Mouse (Mus musculus) testis, postnatal 14 days (tissue): ENCODE measurements around the gene Grk6.

Source experiments
- DNase-seq: peaks from one replicate; pipeline ENCODE4 v3.0.0; 2021; ENCODE audit warnings: low spot score

Grk6 gene

GRCm38 (mm10) chr13:55464027-55464884 is 19.4 kb downstream of the Grk6 start, which contains the start of gene Prr7:
TSS of gene Prr7 (plus strand) at chr13:55464267.
- peak; percentile 74 for DNase-seq

DNA sequence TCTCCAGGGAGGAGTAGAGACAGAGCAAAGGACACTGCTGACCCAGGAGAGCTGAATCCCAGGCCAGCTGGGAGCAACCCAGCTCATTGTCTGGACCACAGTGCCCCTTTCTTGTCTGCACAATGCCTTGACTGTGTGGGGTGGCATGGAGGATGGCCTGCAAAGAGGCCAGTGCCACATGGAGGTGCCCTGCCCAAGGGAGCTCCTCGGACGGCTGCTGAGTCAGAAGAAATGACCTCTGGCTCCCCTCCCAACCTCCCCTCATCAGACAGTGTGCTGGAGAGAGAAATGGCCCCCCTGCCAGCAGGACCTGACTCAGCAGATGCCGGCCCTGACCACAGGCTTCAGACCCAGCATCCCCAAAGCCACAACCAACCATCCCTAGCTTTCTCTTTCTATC is 20.3 kb downstream of the Grk6 start:
- no peak for DNase-seq

DNA sequence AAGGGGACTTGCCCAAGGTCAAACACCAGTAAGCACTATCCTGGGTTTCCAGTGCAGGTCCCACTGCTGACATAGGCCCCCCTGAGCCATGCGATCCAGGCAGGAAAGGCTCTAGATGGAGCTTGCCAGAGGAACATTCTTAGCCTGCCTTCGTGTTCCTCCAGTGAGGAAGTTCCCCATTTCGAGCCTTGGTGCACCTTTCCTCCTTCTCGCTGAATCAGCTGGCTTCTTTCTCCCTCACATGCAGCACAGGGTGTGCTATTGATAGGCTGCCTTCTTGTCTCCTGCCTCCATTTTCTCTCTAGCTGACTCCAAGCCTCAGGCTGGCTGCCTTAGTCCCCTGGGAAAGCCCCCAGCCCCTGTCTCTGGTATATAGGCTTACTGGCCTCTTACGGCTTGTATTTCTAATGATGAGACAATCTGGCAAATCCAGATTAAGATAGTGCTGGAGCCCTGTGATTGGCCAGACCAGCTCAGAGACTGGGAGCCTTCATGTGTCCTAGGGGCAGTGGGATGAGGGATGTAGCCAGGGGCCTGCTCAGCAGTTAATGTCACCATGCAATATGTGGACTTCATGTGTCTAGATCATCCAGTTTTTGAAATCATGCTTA is 21.1 kb downstream of the Grk6 start:
- DNase-seq: no peak

GRCm38 (mm10) chr13:55468851-55469560 is 24.1 kb downstream of the Grk6 start:
- no peak for DNase-seq

DNA sequence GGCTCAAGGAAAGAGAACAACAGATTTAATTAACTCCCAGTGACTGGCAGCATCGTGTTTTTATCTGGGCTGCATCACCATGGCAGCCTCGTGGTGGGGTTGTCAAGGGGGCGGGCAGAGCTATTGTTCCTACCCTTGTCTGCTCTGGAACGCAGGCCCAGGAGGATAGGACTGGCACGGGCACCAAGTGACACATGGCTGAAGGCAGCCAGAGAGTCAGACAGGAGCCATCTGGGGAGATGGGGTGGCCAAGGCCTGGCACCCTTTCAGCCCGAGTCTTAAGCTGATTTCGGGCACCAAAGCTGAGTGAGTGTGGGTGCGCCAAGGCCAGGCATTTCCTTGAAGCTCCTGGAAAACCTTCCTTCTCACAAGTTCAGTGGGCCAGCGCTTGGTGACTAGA is 25.5 kb downstream of the Grk6 start:
- DNase-seq: no peak

DNA sequence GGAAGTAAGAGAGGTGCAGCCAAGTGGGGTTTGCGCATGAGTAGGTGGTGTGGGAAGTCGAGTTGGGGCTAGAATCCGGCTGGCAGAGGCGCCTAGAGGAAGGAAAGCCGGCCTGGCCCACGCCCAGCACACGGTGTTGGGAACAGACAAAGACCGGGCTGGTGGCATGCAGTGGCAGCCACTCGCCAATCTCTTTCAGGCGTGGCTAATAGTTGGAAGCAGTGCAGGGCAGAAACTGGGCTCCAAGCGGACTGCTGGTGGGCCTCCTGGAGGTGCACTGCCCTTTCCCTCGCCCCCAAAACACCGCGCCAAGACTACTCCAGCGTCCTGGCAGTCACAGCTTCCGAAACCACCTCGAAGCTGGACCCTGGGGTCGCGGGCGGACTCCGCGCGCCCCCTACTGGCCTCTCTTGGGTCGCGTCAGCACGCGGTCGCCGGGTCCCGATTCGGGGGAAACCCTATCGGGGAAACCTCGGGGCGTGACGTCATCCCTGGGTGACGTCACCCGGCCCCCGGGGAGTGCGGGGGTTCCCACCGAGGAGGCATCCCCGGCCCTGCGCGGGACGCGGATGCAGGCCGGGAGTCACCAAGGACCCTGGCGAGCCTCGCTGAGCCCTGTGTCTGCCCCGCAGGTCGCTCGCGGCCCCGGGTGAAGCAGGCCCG is 26.4 kb downstream of the Grk6 start:
- peak; percentile 74 for DNase-seq

GRCm38 (mm10) chr13:55471819-55472131 is 26.9 kb downstream of the Grk6 start:
- DNase-seq: no peak

DNA sequence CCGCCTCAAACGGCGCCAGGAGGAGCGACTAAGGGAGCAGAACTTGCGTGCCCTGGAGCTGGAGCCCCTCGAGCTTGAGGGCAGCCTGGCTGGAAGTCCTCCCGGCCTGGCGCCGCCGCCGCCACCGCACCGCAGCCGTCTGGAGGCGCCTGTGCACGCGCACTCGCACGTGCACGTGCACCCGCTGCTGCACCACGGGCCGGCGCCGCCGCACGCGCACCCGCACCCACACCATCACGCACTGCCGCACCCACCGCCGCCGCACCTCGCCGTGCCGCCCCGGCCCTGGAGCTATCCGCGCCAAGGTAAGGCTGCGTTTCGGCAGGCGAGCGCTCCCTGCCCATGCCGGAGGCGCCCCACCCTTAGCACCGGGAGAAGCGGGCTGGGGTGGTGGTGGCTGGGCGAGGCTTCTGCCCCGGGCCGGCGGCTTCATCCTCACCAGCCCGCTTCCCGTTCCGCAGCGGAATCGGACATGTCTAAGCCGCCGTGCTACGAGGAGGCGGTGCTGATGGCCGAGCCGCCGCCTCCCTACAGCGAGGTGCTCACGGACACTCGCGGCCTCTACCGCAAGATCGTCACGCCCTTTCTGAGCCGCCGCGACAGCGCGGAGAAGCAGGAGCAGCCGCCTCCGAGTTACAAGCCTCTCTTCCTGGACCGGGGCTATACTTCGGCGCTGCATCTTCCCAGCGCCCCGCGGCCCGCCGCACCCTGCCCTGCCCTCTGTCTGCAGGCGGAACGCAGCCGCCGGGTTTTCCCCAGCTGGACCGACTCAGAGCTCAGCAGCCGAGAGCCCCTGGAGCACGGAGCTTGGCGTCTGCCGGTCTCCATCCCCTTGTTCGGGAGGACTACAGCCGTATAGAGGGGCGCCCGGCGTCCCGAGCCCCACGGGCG is 27.5 kb downstream of the Grk6 start:
- peak; percentile 48 for DNase-seq

DNA sequence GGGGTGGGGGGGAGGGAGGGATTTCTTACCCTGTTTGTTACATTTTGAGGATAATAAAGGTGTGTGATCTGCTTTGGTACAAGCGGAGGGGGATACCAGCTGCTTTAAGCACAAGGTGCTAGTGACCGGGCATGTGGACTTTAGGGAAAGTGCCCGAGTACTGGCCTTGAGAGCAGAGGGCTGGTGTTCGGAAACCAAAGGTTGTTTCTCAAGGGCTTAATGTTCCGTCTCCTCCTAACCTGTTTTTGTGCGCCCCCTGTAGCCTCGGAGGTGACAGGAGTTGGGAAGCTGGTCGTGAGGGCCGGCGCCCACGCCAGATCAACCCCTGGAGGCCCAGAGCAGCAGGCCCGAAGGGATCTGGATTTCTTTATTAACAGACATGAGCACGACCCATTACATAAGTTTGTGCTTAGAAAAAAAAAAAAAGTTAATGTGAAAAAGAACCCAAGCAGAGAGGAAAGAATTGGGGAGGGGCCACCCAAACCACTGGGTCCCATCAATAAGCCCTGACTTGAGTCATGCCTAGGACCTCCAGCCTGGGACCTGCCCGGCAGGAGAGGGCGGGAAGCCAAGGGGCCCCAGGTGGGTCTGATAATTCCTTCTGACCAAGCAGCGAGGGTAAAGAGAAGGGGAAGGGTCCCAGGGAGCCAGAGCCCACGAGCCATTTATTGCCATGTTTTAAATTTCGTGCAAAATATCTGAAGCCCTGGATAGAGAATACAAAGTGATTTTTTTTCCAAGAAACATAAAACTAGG is 28.4 kb downstream of the Grk6 start:
- DNase-seq: no peak

DNA sequence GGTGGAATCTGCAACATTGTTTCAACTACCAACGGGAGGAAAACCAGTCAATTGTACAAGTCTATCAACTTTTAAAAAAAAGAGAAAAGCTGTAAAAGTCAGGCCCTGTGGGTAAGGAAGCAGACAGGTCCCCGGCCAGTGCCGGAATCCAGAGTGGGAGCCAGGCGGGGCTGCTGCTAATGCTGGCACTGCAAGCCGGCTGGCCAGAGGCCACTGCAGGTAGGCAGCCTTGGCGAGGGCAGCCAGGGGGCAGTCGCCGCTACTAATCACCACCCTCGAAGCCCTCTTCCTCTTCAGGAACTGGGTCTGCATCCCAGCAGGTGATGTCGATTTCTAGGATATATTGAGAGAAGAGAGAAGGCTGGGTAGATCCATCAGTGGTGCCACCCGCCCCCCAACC is 29.1 kb downstream of the Grk6 start:
- DNase-seq: peak; percentile 81

GRCm38 (mm10) chr13:55474621-55475069 is 29.8 kb downstream of the Grk6 start:
- DNase-seq: no peak

DNA sequence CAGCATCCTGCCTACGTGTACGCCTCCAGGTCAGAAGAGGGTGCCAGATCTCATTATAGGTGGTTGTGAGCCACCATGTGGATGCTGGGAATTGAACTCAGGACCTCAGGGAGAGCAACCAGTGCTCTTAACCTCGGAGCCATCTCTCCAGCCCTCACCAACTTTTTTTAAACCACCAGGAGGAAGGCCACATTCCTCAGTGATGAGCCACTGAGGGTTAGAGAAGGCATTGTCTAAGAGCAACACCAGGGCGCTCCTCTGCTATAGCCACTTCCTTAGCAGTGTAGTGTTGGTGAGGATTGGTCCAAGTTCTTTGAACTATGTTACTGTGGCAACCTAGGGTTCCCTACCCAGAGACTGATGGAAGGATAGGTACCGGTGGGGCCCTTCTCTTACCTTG is 30.9 kb downstream of the Grk6 start:
- DNase-seq: no peak

DNA sequence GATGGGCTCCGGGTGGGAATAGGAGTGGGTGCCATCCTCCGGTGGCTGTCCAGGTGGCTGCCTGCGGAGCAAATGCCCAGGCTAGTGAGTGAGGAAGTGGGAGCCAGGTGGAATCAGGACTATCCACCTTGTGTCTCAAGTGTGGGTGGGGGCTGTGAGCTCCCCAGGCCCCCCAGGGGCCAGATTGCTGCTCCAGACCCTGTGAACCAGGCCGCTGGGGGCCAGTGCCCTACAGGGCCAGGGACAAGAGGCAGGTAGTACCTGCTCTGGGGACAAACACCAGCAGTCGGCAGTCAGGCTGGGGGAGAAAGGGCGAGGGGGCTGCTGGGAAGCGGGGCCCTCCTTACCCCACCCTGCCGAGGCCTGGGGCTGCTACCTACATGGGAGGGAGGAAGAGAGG is 31.4 kb downstream of the Grk6 start:
- DNase-seq: no peak

- DNase-seq: no peak
Observed at GRCm38 (mm10) chr13:55477492-55477891, 32.6 kb downstream of the Grk6 start.

- DNase-seq: no peak
Observed at GRCm38 (mm10) chr13:55478036-55478435, 33.2 kb downstream of the Grk6 start.

GRCm38 (mm10) chr13:55479008-55479407 is 34.1 kb downstream of the Grk6 start:
- DNase-seq: no peak

DNA sequence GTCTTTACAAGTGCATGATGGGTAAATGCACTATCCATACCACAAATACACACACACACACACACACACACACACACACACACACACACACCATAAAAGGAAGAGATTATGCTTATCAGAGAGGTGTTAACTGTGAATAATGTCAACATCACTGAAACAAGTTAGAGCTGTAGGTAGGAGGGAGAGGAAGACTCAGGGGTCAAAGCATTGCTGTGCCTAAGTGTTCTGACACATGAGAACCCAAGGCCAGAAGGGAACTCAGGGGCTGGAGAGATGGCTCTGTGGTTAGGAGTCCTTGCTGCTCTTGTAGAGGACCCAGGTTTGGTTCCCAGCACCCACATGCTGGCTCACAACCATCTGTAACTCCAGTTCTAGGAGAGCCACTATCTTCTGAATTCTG is 35.1 kb downstream of the Grk6 start:
- DNase-seq: no peak

DNA sequence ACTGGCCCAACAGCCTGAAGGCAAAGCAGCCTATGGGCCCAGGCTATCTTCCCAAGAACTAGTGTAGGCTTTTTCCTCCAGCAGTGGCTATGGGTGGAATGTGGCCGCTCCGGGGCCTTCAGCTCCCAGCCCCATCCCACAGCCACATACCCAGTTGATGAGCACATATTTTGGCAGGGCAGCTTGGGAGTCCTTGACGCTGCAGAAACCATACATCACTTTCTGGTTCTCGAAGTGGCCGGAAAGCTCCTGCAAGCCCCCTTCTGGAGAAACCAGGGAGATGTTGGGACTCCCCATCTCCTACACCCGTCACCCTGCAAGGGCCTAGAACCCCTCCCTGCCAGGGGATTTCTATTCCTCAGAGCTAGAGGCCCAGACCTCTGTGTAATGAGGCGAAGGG is 37.7 kb downstream of the Grk6 start:
- DNase-seq: no peak

DNA sequence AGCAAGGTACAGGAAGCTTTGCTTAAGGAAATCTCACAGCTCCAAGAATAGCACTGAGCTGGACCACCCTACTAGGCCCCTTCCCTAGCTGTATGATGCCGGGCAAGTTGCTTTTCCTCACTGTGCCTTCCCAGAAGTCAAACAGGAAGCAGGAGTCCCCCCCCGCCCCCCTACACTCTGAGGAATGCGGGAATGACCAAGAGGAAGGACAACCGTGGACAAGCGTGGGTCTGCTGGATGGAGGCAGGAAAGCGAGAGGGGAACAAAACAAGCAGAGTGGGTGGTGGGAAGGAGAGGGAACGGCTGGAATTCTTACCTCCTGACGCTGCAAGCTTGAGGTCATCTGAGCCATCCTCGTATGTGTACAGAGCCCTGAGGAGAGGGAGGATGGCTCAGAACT is 38.2 kb downstream of the Grk6 start:
- no peak for DNase-seq

DNA sequence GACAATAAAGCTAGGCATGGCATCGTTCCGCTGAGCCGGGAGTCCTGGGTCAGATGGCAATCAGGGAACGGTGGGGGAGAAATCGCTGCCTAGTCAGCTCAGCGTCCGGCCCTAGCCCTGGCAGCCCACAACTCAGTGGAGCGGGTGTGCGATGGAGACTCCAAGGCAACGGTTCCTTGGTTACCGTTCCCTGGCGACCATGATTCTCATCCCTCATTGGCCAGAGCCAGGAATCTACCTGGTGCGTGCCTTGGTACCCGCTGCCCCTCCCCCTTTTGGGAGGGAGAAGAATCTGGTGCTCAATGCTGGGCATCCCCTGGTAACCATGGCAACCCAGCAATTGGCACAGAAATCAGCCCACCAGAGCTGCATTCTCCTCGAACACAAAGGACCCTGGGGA is 38.7 kb downstream of the Grk6 start:
- DNase-seq: no peak
